Mouse (Mus musculus) adrenal gland, postnatal 14 days (tissue): ENCODE results near the gene E130114P18Rik. TPM values are rescaled to one million over a fixed set of nuclear protein-coding genes. Genes with fewer than 3 reads are reported as not detected.

Experiments used
- DNase-seq: peaks from one replicate; pipeline ENCODE4 v3.0.0; 2021; ENCODE audit warnings: mixed read lengths
- total RNA-seq: library from RNA; stranded (reverse); gene quantifications from 2 replicates; pipeline ENCODE4 v1.2.3, GENCODE M21; 2021

E130114P18Rik gene
- total RNA-seq, 1 experiment from 2014 or later, result not detected

GRCm38 (mm10) chr4:97805255-97805654 lies 27.4 kb upstream of the E130114P18Rik start:
- no peak for DNase-seq

DNA sequence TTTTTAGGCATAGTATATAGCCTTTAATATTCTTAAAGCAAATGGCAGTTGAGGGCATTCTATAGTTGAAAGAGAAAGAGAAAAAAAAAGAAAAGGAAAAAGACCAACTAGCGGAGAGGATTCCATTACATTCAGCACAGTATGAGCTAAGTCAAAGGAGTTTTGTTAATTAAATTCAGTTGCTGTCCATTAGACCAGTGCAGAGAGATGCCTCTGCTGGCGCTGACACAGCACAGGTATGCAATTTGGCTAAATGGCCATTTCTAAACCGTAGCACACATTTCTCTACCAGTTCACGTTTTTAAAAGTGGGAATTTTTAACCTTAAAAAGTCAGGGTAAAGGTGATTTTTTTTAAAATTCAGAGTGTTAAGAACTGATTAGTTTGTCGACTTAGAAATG lies 26.8 kb upstream of the E130114P18Rik start:
- no peak for DNase-seq

DNA sequence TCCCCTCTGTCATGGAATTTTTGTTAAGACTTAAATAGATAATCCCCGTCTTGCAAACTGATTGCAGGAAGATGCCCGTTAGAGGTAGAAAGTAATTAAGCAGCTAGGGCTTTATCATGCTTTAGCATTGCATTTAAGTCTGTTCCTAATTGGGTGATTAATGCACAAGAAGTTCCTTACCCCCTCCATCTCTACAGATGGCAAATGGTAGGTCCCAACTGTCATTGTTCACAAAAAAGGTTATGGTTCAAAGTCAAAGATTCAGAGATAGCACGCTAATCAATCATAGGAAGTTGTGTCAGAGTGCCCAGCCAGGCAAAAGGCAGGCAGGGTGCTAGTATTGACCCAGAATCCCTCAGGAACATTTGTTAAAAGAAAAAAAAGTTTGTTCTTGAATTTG lies 25.9 kb upstream of the E130114P18Rik start:
- peak; percentile 47 for DNase-seq

DNA sequence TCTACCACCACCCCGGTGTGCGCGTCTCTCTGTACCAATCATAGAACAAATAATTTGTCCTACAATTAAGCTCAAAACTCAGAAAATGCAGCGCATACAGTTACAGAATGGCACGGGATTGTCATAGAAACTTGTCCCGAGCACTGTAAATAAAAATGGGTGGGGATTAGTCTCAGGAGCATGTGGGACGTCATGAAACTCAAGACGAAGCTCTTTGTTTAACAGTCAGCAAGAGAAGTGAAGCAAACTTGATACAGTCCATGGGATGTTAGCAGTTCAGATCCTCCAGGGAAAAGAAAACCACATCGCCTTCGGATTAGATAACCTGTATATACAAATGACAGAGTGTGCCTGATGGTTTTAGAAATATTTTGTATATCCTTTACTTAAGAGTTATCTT lies 18.6 kb upstream of the E130114P18Rik start:
- no peak for DNase-seq

GRCm38 (mm10) chr4:97795957-97796356 lies 18.1 kb upstream of the E130114P18Rik start:
- DNase-seq, result no peak

- DNase-seq, result peak; percentile 26
These were observed 17.0 kb upstream of the E130114P18Rik start for GRCm38 (mm10) chr4:97794865-97795264.

DNA sequence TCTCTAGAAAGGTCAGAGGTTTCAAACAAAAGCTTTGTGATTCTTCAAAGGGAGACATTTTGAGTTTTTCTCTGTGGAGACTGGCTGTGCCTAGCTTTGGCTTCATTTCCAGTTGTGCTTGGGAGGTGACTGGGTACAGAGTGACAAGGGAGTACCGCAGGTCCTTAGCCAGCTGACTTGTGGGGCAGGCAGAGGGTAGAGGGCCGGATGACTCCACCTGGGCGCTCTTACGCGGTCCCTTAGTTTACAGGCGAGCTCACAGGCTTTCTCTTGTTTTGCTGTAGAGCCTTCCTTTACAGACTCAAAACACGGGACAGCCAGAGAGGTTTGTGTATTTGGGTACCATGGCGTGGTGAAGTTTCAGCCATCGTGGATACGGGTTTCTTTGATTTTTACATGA lies 16.1 kb upstream of the E130114P18Rik start:
- DNase-seq, result no peak

- no peak for DNase-seq
These were observed 10.7 kb upstream of the E130114P18Rik start for GRCm38 (mm10) chr4:97788537-97788936.

DNA sequence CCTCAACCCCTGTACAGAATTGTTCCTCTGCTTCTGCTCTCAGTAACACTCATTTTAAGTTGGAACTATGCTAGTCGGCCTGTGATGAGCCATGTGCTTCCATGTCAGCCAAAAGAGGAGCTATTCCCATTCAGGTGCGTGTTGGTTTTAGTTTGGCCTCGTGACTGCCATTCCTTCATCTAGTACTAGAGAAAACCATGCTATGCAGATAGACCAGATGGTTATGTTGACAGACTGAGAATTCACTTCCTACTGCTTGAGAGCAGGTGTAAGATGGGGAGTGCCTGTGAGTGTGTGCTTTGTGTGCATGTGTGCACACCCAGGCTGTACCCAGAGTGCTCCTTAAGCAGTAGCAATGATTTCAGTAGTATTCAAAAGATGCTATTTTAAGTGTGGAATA lies 9.6 kb upstream of the E130114P18Rik start:
- DNase-seq, result no peak

DNA sequence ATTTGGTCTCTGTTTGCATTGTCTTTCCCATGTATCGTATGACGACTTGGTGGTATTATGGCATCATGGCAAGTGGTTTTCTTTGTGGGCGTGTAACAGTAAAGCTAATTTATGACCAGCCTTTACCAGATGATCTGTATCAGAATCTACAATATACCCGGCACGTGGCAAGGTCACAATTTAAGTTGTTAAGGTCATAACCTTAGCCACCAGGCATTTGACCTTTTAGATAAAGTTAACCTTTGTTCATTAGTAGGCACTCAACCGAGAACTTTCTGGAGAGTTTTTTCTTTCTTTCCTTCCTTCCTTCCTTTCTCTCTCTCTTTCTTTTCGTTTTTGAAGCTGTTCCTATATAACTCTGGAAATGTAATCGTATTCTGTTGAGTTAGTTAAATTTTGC lies 8.7 kb upstream of the E130114P18Rik start:
- DNase-seq, result no peak

DNA sequence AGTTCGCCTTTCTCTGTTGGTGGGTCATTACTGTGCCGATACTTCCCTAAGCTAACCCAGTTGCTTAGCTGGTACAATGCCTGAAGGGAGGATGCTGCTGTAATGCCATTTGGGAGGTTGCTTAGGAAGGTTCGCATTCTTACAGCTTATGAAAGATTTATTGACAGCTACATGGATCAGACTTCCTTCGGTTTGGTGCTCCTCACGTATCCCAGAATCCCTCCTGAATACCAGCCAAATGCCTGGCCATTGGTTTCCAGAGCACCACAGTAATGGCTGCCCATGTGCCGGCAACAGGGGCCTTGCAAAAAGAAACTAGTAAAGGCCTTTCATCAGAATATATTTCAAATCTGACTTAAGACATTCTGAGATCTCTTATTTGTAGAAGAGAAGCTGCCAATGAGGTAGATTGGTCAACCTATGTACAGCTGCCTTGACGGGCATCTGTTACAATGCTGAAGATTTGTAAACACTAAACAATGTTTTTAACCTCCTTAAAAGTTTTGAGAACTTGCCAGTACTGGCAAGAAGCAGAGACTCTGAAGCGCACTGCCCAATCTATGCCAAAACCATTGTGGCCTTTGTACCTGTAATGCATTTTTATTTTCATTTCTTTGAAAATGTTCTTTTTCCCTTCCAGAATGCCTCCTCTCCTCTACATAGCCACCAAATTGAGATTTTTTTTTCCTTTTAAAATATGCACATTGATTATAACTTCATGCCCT lies 7.8 kb upstream of the E130114P18Rik start:
- no peak for DNase-seq

DNA sequence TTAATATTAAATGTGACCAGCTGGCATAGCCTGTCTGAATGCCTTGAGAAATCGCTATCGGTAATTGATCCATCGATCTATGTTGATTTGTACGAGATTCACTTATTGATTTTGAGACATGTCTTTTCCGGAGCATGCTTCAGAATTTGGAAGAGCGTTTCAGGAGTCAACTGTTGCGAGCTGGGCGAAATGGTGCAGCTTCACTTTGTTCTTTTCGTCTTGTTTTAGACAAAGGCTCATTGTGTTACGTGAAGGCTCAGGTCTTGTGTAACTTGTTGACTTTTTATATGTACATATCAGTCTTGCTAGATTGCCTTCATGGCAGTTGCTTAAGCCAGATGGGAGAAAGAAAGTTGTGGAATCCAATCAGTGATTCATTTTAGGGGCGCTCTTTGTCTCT lies 6.4 kb upstream of the E130114P18Rik start:
- DNase-seq, result no peak

- DNase-seq, result no peak
These were observed 5.4 kb upstream of the E130114P18Rik start for GRCm38 (mm10) chr4:97783073-97783879.

- peak; percentile 38 for DNase-seq
These were observed 4.6 kb upstream of the E130114P18Rik start for GRCm38 (mm10) chr4:97782497-97782896.

DNA sequence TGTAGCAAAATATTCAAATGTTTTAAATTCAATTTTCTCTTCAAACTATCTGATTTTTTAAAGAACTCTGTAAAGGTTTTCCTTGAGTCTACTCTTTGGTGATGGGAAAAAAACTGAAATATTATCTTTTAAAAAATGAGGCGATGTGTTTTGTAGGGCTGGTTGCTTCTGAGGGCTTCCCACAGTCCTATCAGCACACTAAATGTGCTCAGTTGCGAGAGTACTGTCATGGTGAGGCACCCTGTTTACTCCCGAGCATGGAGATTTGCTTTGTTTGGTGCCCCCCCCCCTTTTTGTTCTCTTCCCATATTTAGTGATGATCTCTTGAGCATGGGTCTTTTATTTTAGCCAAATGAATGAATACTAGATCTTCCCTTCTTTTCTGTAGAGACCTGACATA lies 4.2 kb upstream of the E130114P18Rik start:
- DNase-seq, result no peak

DNA sequence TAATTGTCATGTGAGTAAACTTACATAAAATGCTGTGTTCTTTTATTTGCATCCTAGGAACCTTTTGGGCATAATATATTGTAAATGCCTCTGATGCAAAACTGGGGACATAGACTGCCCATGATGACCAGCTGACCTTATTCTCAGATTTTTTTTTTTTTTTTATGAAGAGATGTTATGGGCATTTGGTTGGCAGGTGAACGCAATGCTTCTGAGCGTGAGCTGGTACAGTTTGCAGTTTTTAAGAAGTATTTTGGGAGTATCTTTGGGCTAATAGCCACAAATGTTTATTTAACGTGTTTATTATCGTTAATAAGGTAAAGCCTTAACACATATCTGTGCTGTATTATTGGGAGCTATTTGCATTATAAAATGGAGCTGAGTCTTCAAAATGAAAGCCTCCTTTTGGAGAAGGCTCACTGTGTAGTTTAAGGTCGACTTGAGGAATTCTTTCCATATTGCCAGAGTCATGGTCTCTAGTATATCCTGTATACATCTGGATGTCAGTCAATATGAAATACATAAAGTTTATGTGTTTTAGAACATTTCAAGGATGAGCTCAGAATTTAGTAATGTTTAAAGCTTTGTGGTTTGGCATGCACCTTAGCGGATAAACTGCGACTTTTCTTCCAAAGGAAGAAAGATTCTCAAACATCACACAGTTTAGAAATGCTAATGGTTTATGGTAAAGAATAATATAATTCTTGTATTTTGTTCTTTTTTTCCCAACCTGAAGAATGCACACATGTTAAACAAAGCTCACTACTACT lies 3.0 kb upstream of the E130114P18Rik start:
- no peak for DNase-seq

DNA sequence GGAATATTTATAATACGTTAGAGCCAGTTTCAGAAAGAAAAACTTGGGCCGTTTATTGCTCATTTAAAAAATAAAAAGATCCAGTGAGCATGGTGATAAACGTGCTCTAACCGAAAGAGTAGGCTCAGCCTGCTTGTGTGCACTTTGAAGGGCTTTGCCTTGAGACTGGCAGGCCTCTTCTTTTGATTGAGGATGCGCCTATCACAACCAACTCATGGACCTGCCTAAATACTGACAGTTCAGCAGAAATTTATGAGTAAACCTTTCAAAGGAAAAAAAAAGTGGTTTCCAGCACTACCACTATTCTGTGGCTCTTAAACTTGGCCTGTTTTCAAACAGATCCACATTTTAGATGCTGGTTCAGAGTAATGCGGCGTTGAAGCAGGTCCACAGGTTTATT lies 2.1 kb upstream of the E130114P18Rik start:
- peak; percentile 64 for DNase-seq

DNA sequence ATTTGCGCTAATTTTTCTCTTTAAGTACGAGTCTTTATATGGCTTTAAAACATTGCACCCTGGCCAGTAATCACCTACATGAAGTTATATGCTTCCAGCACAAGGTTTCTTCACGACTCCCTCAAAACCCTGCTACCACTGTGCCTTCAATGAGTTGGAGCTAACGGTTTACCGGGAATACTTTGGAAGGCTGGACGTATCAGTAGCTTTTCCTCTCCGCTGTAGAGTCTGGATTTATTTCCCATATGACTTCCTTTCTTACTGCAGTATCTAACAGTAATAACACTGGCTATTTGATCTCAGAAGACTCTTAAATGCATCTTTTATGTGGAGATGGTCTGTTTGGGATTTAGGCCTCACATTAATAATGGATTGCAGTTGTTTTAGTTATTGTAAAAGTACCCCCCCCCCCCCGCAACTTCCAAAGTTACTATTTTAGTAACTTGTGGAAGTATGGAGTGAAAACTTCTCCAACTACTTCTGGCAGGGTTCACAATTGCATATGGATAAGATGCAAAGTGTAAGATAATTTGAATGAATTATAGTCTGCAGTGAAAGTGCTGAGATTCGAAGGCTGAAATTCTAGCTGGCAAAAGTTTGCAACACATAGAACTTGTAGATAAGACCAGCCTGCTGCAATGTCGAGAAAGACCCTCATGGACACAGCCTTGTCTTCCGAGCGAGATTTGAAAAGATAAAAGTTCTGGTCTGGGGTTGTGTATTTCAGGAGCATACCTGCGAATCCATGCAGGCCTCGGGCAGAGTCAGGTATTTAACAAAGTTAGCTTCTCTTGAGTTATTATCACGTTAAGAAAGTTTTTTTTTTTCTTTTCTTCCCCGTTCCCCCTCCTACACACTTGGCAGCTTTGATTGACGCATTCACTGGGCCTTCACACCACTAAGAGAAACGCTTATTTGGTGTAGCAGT lies 1.4 kb upstream of the E130114P18Rik start:
- no peak for DNase-seq

DNA sequence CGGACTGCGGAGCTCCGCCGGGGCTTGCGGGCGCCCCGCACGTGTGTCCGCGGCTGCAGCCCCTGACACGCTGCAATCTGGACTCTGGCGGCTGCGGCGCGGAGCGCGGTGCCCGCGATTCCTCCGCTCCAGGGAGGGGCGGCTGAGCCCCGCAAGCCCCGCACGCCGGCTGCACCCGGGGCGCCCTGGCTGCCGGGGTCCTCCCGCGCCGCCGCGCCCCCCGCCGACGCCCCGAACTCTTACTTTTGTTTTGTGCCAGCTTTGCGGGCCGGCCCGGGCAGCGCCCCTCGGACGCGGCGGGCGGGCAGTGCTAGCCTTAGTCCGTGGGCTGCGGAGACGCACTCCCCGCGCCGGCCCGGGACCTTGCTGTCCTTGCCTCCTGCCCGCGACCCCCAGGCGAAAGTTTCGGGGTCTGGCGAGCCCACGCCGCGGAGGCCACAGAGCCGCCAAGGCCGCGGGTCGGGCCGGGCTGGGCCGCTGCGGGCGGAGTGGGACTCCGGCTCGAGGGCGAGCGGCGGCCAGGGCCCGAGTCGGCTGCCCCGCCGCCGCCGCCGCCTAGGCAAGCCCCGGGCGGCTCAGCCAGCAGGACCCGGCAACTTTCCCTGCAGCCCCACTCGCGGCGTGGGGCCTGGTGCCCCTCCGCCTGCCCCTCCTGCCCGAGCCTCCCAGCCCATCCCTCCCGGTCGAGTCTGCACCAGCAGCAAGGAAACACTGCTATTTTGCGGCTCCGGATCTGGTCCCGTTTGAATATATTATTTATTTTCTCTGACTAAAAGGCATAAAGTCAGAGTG lies 529 bp upstream of the E130114P18Rik start:
- peak; percentile 59 for DNase-seq

DNA sequence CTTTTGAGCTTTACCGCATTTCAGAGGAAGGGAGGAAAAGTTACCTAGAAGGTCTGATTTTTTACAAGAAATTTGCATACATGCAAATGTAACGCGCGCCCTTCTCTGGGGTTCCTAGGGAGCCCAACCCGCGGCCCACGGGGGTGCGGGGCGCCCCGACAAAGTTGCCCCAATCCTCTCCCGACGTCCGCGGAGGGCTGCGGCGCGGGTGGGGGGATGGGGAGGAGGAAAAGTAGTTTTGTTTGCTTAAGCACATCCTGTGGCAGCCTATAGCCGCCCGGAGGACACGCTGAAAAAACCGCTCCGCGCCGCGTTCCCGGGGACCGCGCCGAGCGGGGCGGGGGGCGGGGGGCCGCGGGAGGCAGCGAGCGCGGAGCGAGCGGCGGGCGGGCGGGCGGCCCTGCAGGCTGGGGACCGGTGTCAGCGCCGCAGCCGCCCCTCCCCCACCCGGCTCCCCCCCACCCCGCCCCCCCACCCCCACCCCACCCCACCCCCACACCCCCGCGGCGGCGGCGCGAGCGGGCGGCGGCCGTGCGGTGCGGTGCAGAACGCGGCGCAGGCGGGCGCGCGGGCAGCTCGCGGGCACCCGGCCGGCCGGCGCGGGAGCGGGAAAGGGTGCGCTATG lies 685 bp downstream of the E130114P18Rik start:
- DNase-seq, result peak; percentile 77
